Mouse (Mus musculus) ovary, adult 2 months (tissue): ENCODE measurements around the gene Adgrg4. TPM values are rescaled to one million over a fixed set of nuclear protein-coding genes. Genes with fewer than 3 reads are reported as not detected.

Experiments used
- polyA plus RNA-seq: library from polyadenylated mRNA; depleted of rRNA; stranded (reverse); fragments of >200 nt; gene quantifications from 2 replicates; pipeline ENCODE4 v1.2.3, GENCODE M21; 2012; rRNA removed

Adgrg4 gene
- polyA plus RNA-seq = not detected in 2 replicates

DNA sequence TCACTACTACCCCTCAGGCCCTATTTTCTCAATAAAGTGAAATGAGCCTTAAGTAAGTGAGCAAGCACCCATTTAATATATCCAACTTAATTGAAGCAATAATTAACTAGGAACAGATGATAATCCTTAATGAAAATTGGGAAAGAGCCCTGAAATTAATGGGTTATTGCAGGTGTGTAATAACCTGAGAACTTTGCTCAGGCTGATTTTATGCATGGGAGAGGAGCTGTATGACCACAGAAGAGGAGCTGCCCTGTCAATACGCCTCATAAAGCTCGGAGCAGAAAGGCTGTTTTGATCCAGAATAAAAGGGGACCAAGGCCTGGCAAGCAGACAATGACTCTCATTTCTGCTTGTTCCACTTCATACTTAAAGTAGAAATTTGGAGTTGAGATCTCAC lies at the start of gene Adgrg4:
Gene Adgrg4 (plus strand): TSS at position 301 of the 400 bp plus-strand sequence.

DNA sequence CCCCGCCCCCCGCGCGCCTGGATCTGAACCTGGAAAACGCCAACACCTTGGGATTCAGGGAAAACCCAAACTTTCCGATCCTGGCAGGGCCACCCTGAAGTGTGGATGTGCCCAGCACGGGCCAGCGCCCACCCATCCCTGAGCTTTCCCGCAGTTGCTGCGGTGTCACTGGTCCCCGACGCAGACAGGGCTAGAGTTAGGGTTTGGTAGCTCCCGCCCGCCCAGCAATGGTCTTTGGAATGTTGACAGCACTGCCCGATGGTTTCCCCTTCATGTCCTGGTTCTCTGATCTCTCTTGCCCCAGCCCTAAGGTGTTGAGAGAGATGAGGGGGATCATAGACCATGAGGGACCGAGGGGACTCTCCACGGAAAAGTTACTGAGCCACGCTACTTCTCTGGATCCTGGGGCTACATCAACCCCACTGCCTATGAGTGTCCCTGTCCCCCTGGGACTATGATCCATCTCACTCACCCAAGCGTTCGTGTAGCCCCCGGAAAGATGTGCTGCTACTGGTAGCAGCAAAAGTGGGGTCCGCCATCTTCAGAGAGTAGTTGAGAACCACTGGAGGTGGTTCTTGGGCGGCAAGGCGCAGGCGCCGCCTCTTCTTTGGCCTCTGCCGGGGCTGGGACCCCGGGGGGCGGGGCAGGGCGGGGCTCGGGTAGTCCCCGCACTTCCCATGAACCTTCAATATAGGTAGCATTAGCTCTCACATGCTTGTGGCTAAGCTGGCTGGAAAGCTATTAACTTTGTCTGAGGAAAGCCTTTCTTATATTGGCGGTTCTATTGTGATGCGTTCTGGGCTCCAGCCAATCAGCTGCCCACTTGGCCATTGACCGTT lies 48.0 kb upstream of the Adgrg4 start, which contains the start of gene Map7d3:
Gene Map7d3 (minus strand): TSS at position 562 of the 839 bp plus-strand sequence.

DNA sequence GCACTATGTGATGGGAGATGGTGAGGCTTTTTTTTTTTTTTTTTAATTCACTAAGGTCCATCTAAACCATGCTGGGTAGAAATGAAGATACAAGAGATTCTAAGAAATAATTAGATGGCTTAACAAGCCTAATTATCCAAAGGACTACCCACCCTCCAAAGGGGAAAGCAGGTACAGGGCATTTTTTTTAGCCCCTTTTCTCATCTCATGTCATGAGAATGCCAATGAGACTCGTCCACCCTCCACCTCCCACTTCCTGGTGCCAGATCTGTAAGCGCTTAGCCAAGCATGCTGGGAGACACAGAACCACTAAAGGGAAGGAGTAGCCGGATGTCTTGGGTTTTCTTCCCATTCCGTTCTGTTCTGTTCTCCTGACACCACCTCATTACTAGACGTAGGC lies 172.8 kb downstream of the Adgrg4 start, which contains the start of gene Brs3:
Gene Brs3 (plus strand): TSS at position 301 of the 400 bp plus-strand sequence.

Other genes with a start within 250 kb of the Adgrg4 start
- gene Fhl1, start 138.4 kb upstream of the Adgrg4 start, polyA plus RNA-seq = 223 and 244 TPM in 2 replicates
- 0.06 and 0.14 TPM in 2 replicates for gene Map7d3, start 47.8 kb upstream of the Adgrg4 start, polyA plus RNA-seq
- gene Brs3, start 172.9 kb downstream of the Adgrg4 start, polyA plus RNA-seq = not detected in 2 replicates
- 26.9 and 39.1 TPM in 2 replicates for gene Htatsf1, start 183.4 kb downstream of the Adgrg4 start, polyA plus RNA-seq
- gene Vgll1, start 217.9 kb downstream of the Adgrg4 start, polyA plus RNA-seq = 0.40 TPM in 1 of 2 replicates, not detected in the other